Mouse (Mus musculus) kidney, embryonic 15.5 days (tissue): ENCODE results near the gene Spib. TPM values are rescaled to one million over a fixed set of nuclear protein-coding genes. Genes with fewer than 3 reads are reported as not detected.

Experiments used
- ATAC-seq: fragments of 200-750 bp; cut with Nextera tagmentation; replicated peaks from 2 replicates; pipeline ENCODE4 v1.8.0; 2017; ENCODE audit warnings: moderate TSS enrichment; ENCODE audit not compliant: low FRiP score
- H3K27ac ChIP-seq: fragments of 300-500 bp; sonication (generic); 2 replicates; pipeline ENCODE4 v1.5.1; 2015; ENCODE audit warnings: mild to moderate bottlenecking, inconsistent platforms
- H3K27me3 ChIP-seq: fragments of 300-500 bp; sonication (generic); 2 replicates; pipeline ENCODE4 v1.6.1; 2015; ENCODE audit warnings: inconsistent platforms
- H3K36me3 ChIP-seq: fragments of 300-500 bp; sonication (generic); 2 replicates; pipeline ENCODE4 v1.6.1; 2015; ENCODE audit warnings: inconsistent platforms
- H3K4me1 ChIP-seq: fragments of 300-500 bp; sonication (generic); 2 replicates; pipeline ENCODE4 v1.6.1; 2015; ENCODE audit warnings: inconsistent platforms
- H3K4me2 ChIP-seq: fragments of 300-500 bp; sonication (generic); 2 replicates; pipeline ENCODE4 v1.6.1; 2015; ENCODE audit warnings: moderate library complexity, mild to moderate bottlenecking, inconsistent platforms
- H3K4me3 ChIP-seq: fragments of 300-500 bp; sonication (generic); replicated peaks from 2 replicates; pipeline ENCODE4 v1.5.1; 2015; ENCODE audit warnings: mild to moderate bottlenecking, inconsistent platforms
- H3K9ac ChIP-seq: fragments of 300-500 bp; sonication (generic); 2 replicates; pipeline ENCODE4 v1.6.1; 2015; ENCODE audit warnings: mild to moderate bottlenecking, inconsistent platforms
- H3K9me3 ChIP-seq: fragments of 300-500 bp; sonication (generic); replicated peaks from 2 replicates; pipeline ENCODE4 v1.6.1; 2016; ENCODE audit warnings: inconsistent platforms
- WGBS: fragments of 180-500 bp; shearing (Covaris S2); methylation state at CpG from one replicate; pipeline ENCODE4 v1.1.7; 2015; ENCODE audit warnings: mixed read lengths; 5-methylcytosine and 5-hydroxymethylcytosine counted together
- polyA plus RNA-seq: library from polyadenylated mRNA; unstranded; fragments of >200 nt; fragmentation: Nextera tagmentation; extraction: Ambion mirVana; gene quantifications from 2 replicates; pipeline ENCODE4 v1.2.1, GENCODE M21; 2015

Gene Spib
- polyA plus RNA-seq, 1 experiment from 2014 or later, result 0.16 TPM

- ATAC-seq, result no peak
- Histone ChIP-seq H3K9ac (no peak overlapping the region), H3K27me3 (no peaks in the 10 kb centered on the region), H3K4me3 (no peak overlapping the region), H3K36me3 (peaks cover 55% of the 10 kb centered on the region), H3K4me2 (no peak overlapping the region), H3K4me1 (peaks cover 20% of the 10 kb centered on the region), H3K27ac (no peak overlapping the region), H3K9me3 (no peaks in the 10 kb centered on the region)
- 92% methylated on average over 21 of the region's 21 CpGs for WGBS
Observed at GRCm38 (mm10) chr7:44492166-44492826, 39.6 kb downstream of the Spib start.

GRCm38 (mm10) chr7:44491391-44491790 is 40.5 kb downstream of the Spib start:
- peaks cover 55% of the 10 kb centered on the region for H3K36me3 ChIP-seq
- WGBS, result 96% methylated on average over 5 of the region's 5 CpGs
- H3K9ac ChIP-seq, result no peak overlapping the region
- peaks cover 14% of the 10 kb centered on the region for H3K4me1 ChIP-seq
- H3K9me3 ChIP-seq, result no peaks in the 10 kb centered on the region
- no peaks in the 10 kb centered on the region for H3K27me3 ChIP-seq
- no peak for ATAC-seq
- no peak overlapping the region for H3K27ac ChIP-seq
- no peak overlapping the region for H3K4me2 ChIP-seq
- no peak overlapping the region for H3K4me3 ChIP-seq

- Histone ChIP-seq H3K4me3 (no peak overlapping the region), H3K27me3 (no peaks in the 10 kb centered on the region), H3K9me3 (no peaks in the 10 kb centered on the region), H3K36me3 (peaks cover 55% of the 10 kb centered on the region), H3K4me2 (no peak overlapping the region), H3K27ac (no peak overlapping the region), H3K4me1 (peaks cover 7% of the 10 kb centered on the region), H3K9ac (no peak overlapping the region)
- no peak for ATAC-seq
- 89% methylated on average over 4 of the region's 4 CpGs for WGBS
Observed at GRCm38 (mm10) chr7:44490281-44490680, 41.6 kb downstream of the Spib start.

GRCm38 (mm10) chr7:44488545-44488944 is 43.3 kb downstream of the Spib start:
- Histone ChIP-seq H3K27me3 (no peaks in the 10 kb centered on the region), H3K4me1 (no peaks in the 10 kb centered on the region), H3K9me3 (no peaks in the 10 kb centered on the region), H3K27ac (no peak overlapping the region), H3K9ac (no peak overlapping the region), H3K4me2 (no peak overlapping the region), H3K36me3 (peaks cover 45% of the 10 kb centered on the region), H3K4me3 (no peak overlapping the region)
- no peak for ATAC-seq
- WGBS, result 92% methylated on average over 8 of the region's 8 CpGs

GRCm38 (mm10) chr7:44487936-44488335 is 43.9 kb downstream of the Spib start:
- H3K4me3 ChIP-seq, result no peak overlapping the region
- no peak overlapping the region for H3K4me2 ChIP-seq
- no peaks in the 10 kb centered on the region for H3K9me3 ChIP-seq
- H3K9ac ChIP-seq, result no peak overlapping the region
- peaks cover 43% of the 10 kb centered on the region for H3K36me3 ChIP-seq
- ATAC-seq, result no peak
- WGBS, result 90% methylated on average over 7 of the region's 7 CpGs
- H3K4me1 ChIP-seq, result no peaks in the 10 kb centered on the region
- H3K27ac ChIP-seq, result no peak overlapping the region
- no peaks in the 10 kb centered on the region; the same call in 1 of the 2 replicates for H3K27me3 ChIP-seq

- WGBS, result 60% methylated on average over 13 of the region's 13 CpGs
- Histone ChIP-seq H3K4me2 (no peak overlapping the region), H3K27me3 (peaks cover 7% of the 10 kb centered on the region), H3K27ac (no peak overlapping the region), H3K9me3 (no peaks in the 10 kb centered on the region), H3K36me3 (peaks cover 34% of the 10 kb centered on the region), H3K4me3 (no peak overlapping the region), H3K4me1 (no peaks in the 10 kb centered on the region), H3K9ac (no peak overlapping the region)
- no peak for ATAC-seq
Observed at GRCm38 (mm10) chr7:44486927-44487575, 44.8 kb downstream of the Spib start.

GRCm38 (mm10) chr7:44485572-44486195 is 46.2 kb downstream of the Spib start:
- H3K4me3 ChIP-seq, result no peak overlapping the region
- H3K9ac ChIP-seq, result no peak overlapping the region
- no peaks in the 10 kb centered on the region for H3K4me1 ChIP-seq
- H3K9me3 ChIP-seq, result no peaks in the 10 kb centered on the region
- peaks cover 18% of the 10 kb centered on the region for H3K27me3 ChIP-seq
- WGBS, result 73% methylated on average over 7 of the region's 7 CpGs
- H3K36me3 ChIP-seq, result peaks cover 20% of the 10 kb centered on the region
- 0 out of 2 replicates have a peak, but pooled peaks have one; percentile 16 for ATAC-seq
- H3K4me2 ChIP-seq, result no peak overlapping the region
- no peak overlapping the region for H3K27ac ChIP-seq

- Histone ChIP-seq H3K4me1 (no peaks in the 10 kb centered on the region), H3K9me3 (no peaks in the 10 kb centered on the region), H3K4me3 (no peak overlapping the region), H3K4me2 (no peak overlapping the region), H3K27me3 (peaks cover 24% of the 10 kb centered on the region), H3K27ac (no peak overlapping the region), H3K36me3 (peaks cover 13% of the 10 kb centered on the region), H3K9ac (no peak overlapping the region)
- ATAC-seq, result peak; percentile 63; the same call in 1 of the 2 replicates
- 35% methylated on average over 5 of the region's 5 CpGs for WGBS
Observed at GRCm38 (mm10) chr7:44484841-44485571, 46.9 kb downstream of the Spib start.

GRCm38 (mm10) chr7:44484109-44484508 is 47.8 kb downstream of the Spib start:
- H3K4me2 ChIP-seq, result no peak overlapping the region
- H3K27me3 ChIP-seq, result peaks cover 30% of the 10 kb centered on the region
- no peak overlapping the region for H3K9ac ChIP-seq
- H3K27ac ChIP-seq, result no peak overlapping the region
- WGBS, result 95% methylated on average over 1 of the region's 1 CpGs
- H3K9me3 ChIP-seq, result no peaks in the 10 kb centered on the region
- no peak overlapping the region for H3K4me3 ChIP-seq
- no peak for ATAC-seq
- peaks cover 9% of the 10 kb centered on the region for H3K36me3 ChIP-seq
- H3K4me1 ChIP-seq, result no peaks in the 10 kb centered on the region

GRCm38 (mm10) chr7:44482836-44483435 is 48.9 kb downstream of the Spib start:
- Histone ChIP-seq H3K9ac (no peak overlapping the region), H3K4me1 (no peaks in the 10 kb centered on the region), H3K36me3 (no peaks in the 10 kb centered on the region), H3K4me2 (no peak overlapping the region), H3K9me3 (no peaks in the 10 kb centered on the region), H3K27ac (no peak overlapping the region), H3K27me3 (peaks cover 41% of the 10 kb centered on the region), H3K4me3 (no peak overlapping the region)
- no peak; the same call in 1 of the 2 replicates for ATAC-seq
- 63% methylated on average over 3 of the region's 3 CpGs for WGBS
